Mouse (Mus musculus): ENCODE results near the gene Bicdl2.

Bicdl2 gene

GRCm38 (mm10) chr17:23717003-23717402 is 56.7 kb downstream of the Bicdl2 start:
- no peak for DNase-seq (ENCODE audit: low spot score)

All from c-Kit-positive CD71-positive TER-119-positive erythroid progenitor cells, embryonic 14.5 days (primary cell).